Mouse (Mus musculus): Measurements from ENCODE around the gene Ppp1r35. TPM values are rescaled to one million over a fixed set of nuclear protein-coding genes. Genes with fewer than 3 reads are reported as not detected.

Gene Ppp1r35
- polyA plus RNA-seq, 1 experiment from 2014 or later, result 38.6 TPM

GRCm38 (mm10) chr5:137775587-137776290, 2.9 kb upstream of the Ppp1r35 start:
- H3K4me3 ChIP-seq, result no peak overlapping the region
- 81% methylated on average over 2 of the region's 2 CpGs for WGBS (ENCODE audit: insufficient replicate concordance)
- peaks cover 57% of the 10 kb centered on the region for H3K4me1 ChIP-seq
- no peaks in the 10 kb centered on the region for H3K27me3 ChIP-seq (replicated peaks)
- H3K4me2 ChIP-seq, result peak overlapping the region; percentile 15; the same call in 1 of the 2 replicates
- H3K9me3 ChIP-seq (replicated peaks), result no peaks in the 10 kb centered on the region
- H3K36me3 ChIP-seq, result peaks cover 8% of the 10 kb centered on the region
- H3K27ac ChIP-seq, result peak overlapping the region; percentile 68
- H3K9ac ChIP-seq, result 0 out of 2 replicates have a peak overlapping the region, but pooled peaks have one; percentile 45
- ATAC-seq, result no peak

GRCm38 (mm10) chr5:137776408-137776918, 2.2 kb upstream of the Ppp1r35 start:
- peak; percentile 14; the same call in 1 of the 2 replicates for ATAC-seq

GRCm38 (mm10) chr5:137777267-137777845, 1.3 kb upstream of the Ppp1r35 start:
- no peaks in the 10 kb centered on the region for H3K9me3 ChIP-seq (replicated peaks)
- H3K27me3 ChIP-seq (replicated peaks), result no peaks in the 10 kb centered on the region
- no peak overlapping the region for H3K4me3 ChIP-seq
- 69% methylated on average over 7 of the region's 7 CpGs for WGBS (ENCODE audit: insufficient replicate concordance)
- no peak overlapping the region for H3K9ac ChIP-seq
- peak overlapping the region; percentile 94; the same call in 1 of the 2 replicates for H3K4me2 ChIP-seq
- no peak overlapping the region; the same call in 1 of the 2 replicates for H3K27ac ChIP-seq
- H3K36me3 ChIP-seq, result peaks cover 24% of the 10 kb centered on the region
- no peak for ATAC-seq
- H3K4me1 ChIP-seq, result peaks cover 73% of the 10 kb centered on the region

More at GRCm38 (mm10) chr5:137776408-137776918, 2.2 kb upstream of the Ppp1r35 start:
- peaks cover 15% of the 10 kb centered on the region for H3K36me3 ChIP-seq
- WGBS (ENCODE audit: insufficient replicate concordance), result 22% methylated on average over 5 of the region's 5 CpGs
- H3K4me1 ChIP-seq, result peaks cover 65% of the 10 kb centered on the region
- no peak overlapping the region for H3K4me3 ChIP-seq
- H3K27me3 ChIP-seq (replicated peaks), result no peaks in the 10 kb centered on the region
- no peaks in the 10 kb centered on the region for H3K9me3 ChIP-seq (replicated peaks)
- peak overlapping the region; percentile 15; the same call in 1 of the 2 replicates for H3K4me2 ChIP-seq
- H3K9ac ChIP-seq, result peak overlapping the region; percentile 45
- H3K27ac ChIP-seq, result peak overlapping the region; percentile 68

GRCm38 (mm10) chr5:137779053-137779933, 644 bp downstream of the Ppp1r35 start:
- no peaks in the 10 kb centered on the region for H3K27me3 ChIP-seq (replicated peaks)
- under 1% methylated on average over 83 of the region's 83 CpGs for WGBS (ENCODE audit: insufficient replicate concordance)
- ATAC-seq, result peak; percentile 65
- H3K27ac ChIP-seq, result peak overlapping the region; percentile 93
- H3K4me3 ChIP-seq, result peak overlapping the region; percentile 98
- H3K36me3 ChIP-seq, result peaks cover 44% of the 10 kb centered on the region
- peaks cover 79% of the 10 kb centered on the region for H3K4me1 ChIP-seq
- H3K9me3 ChIP-seq (replicated peaks), result no peaks in the 10 kb centered on the region
- H3K9ac ChIP-seq, result peak overlapping the region; percentile 95
- H3K4me2 ChIP-seq, result peak overlapping the region; percentile 94

DNA sequence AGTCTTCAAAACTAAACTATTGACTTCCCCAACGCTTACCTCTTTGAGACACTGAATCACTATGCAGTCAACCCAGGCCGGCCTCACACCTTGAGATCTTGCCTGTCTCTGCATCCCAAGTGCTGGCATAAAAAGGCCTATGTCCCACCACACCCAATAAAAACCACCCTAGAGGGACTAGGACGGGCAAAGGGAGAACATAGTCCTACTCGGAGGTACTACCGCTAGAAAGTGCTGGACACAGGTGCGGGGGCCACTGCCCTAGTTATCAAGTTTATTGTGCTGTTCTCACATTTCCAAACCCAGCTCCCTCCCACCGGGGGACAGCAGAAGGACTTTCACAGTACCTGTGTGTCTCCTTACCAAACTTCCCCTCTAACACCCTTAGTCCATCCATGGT, 3.0 kb downstream of the Ppp1r35 start:
- H3K36me3 ChIP-seq, result peaks cover 52% of the 10 kb centered on the region
- no peak overlapping the region for H3K4me3 ChIP-seq
- H3K27ac ChIP-seq, result 0 out of 2 replicates have a peak overlapping the region, but pooled peaks have one; percentile 18
- 83% methylated on average over 7 of the region's 7 CpGs for WGBS (ENCODE audit: insufficient replicate concordance)
- no peaks in the 10 kb centered on the region for H3K27me3 ChIP-seq (replicated peaks)
- H3K4me2 ChIP-seq, result no peak overlapping the region
- no peak for ATAC-seq
- no peaks in the 10 kb centered on the region for H3K9me3 ChIP-seq (replicated peaks)
- H3K9ac ChIP-seq, result no peak overlapping the region
- peaks cover 79% of the 10 kb centered on the region for H3K4me1 ChIP-seq

DNA sequence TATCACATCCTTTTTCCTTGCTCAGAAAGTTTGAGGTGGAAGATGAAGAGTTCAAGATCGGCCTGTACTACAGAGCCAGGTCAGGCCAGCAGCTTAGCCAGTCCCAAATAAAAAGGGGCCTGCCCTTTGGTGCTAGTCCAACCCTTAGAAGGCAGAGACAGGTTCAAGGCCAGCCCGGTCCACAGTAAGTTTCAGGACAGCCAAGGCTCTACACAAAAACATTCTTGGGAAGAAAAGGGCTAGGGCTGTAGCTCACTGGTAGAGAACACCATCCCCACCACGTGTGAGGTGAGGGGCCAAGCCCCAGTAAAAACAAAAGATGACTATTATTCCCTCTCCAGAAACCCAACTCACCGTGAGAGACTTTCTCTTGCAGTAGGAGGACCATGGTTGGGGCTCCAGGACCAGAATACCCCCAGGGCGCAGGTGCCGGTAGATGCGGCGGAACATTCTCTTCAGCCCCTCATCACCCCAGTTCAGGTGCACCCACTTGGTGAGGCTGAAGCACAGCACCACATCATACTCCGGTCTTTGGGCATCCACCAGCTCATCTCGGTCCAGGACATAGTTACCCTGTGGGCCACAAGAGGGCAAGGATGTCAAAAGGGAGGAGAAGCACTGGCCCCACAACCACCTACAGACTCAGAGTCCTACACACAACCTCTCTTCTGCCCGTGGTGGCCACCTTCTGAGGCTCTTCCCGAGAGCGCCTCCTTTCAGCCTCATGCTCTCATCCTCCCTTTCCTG, 4.3 kb downstream of the Ppp1r35 start:
- H3K4me3 ChIP-seq, result peak overlapping the region; percentile 76; the same call in 1 of the 2 replicates
- peak overlapping the region; percentile 98 for H3K4me2 ChIP-seq
- peaks cover 52% of the 10 kb centered on the region for H3K36me3 ChIP-seq
- H3K9me3 ChIP-seq (replicated peaks), result no peaks in the 10 kb centered on the region
- peaks cover 70% of the 10 kb centered on the region for H3K4me1 ChIP-seq
- 81% methylated on average over 13 of the region's 13 CpGs for WGBS (ENCODE audit: insufficient replicate concordance)
- 0 out of 2 replicates have a peak, but pooled peaks cover under 1% of the 10 kb centered on the region for H3K27me3 ChIP-seq (replicated peaks)
- no peak for ATAC-seq
- H3K9ac ChIP-seq, result peak overlapping the region; percentile 91; the same call in 1 of the 2 replicates
- peak overlapping the region; percentile 99 for H3K27ac ChIP-seq

GRCm38 (mm10) chr5:137783901-137784540, 5.4 kb downstream of the Ppp1r35 start:
- H3K9me3 ChIP-seq (replicated peaks), result no peaks in the 10 kb centered on the region
- peak overlapping the region; percentile 99 for H3K27ac ChIP-seq
- H3K4me3 ChIP-seq, result peak overlapping the region; percentile 76
- H3K4me2 ChIP-seq, result peak overlapping the region; percentile 98
- H3K4me1 ChIP-seq, result peaks cover 69% of the 10 kb centered on the region
- peak overlapping the region; percentile 91 for H3K9ac ChIP-seq
- peaks cover 52% of the 10 kb centered on the region for H3K36me3 ChIP-seq
- WGBS (ENCODE audit: insufficient replicate concordance), result 62% methylated on average over 9 of the region's 9 CpGs
- no peak for ATAC-seq
- H3K27me3 ChIP-seq (replicated peaks), result peaks cover 4% of the 10 kb centered on the region; the same call in 1 of the 2 replicates

DNA sequence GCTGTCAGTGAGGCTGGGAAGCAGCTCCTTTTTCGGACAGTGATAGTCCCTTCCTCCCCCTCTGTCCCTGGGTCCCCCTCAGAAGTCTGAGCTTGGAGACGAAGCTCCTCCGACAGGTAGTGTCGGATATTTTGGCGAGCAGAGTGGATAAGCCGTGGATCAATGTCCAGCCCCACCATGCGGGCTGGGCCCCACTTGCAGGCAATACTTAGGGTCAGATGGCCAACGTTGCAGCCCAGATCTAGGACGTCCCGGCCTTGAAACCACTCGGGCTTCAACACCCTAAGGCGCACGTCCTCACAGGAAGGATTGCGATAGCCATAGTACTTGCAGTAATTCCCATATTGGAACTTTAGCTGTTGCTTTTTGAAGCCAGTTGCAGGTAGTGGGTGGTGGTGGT, 5.9 kb downstream of the Ppp1r35 start:
- peak overlapping the region; percentile 99 for H3K27ac ChIP-seq
- H3K9ac ChIP-seq, result peak overlapping the region; percentile 91
- WGBS (ENCODE audit: insufficient replicate concordance), result 71% methylated on average over 14 of the region's 14 CpGs
- no peak for ATAC-seq
- peaks cover 52% of the 10 kb centered on the region for H3K36me3 ChIP-seq
- H3K27me3 ChIP-seq (replicated peaks), result peaks cover 4% of the 10 kb centered on the region; the same call in 1 of the 2 replicates
- H3K4me2 ChIP-seq, result peak overlapping the region; percentile 98
- H3K4me1 ChIP-seq, result peaks cover 67% of the 10 kb centered on the region
- H3K4me3 ChIP-seq, result peak overlapping the region; percentile 76
- no peaks in the 10 kb centered on the region for H3K9me3 ChIP-seq (replicated peaks)

DNA sequence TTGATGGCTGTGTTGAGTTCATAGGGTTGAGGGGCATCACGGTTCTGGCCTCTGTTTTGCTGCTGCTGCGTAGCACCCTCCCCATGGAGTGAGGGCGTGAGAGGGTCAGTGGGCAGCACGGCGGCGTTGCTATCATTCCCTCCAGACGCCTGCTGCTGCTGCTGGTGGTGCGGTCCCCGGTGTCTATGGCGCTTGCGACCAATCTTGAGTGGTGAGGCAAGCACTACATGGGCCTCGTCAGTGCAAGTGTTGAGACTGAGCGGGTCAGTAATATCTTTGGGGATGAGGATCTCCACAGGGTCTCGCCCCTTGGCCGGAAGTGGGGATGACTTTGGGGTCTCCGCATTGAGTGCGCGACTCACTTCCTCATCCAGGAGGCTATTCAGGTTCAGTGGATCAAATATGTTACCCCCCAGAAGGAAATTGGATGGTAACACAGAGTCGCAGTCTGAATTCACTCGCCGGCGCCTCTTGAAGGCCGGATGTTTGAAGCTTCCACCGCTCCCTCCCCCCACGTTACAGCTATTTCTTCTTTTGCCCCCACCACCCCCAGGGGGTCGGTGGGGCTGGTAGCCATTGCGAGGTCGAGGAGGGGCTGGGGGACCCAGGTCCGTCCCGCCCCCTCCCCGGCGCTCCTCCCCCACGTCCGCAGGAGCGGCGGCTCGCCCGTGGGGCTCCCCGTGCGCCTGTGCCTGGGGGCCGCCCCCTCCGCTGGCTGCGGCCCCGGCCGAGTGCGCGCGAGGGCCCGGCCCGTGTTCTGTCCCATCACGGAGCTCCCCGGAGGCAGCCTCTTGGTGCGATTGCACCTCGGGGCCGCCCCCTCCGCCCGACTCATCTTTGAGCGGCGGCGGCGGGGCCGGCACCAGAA, 6.7 kb downstream of the Ppp1r35 start:
- H3K36me3 ChIP-seq, result peaks cover 48% of the 10 kb centered on the region
- peak; percentile 13 for ATAC-seq
- H3K4me3 ChIP-seq, result peak overlapping the region; percentile 76
- H3K27me3 ChIP-seq (replicated peaks), result peaks cover 4% of the 10 kb centered on the region; the same call in 1 of the 2 replicates
- peak overlapping the region; percentile 91 for H3K9ac ChIP-seq
- no peaks in the 10 kb centered on the region for H3K9me3 ChIP-seq (replicated peaks)
- peak overlapping the region; percentile 99 for H3K27ac ChIP-seq
- peak overlapping the region; percentile 98 for H3K4me2 ChIP-seq
- H3K4me1 ChIP-seq, result peaks cover 58% of the 10 kb centered on the region
- WGBS (ENCODE audit: insufficient replicate concordance), result 2% methylated on average over 62 of the region's 62 CpGs
